Mouse (Mus musculus): ENCODE data around the gene Pdia5.

Pdia5 gene

DNA sequence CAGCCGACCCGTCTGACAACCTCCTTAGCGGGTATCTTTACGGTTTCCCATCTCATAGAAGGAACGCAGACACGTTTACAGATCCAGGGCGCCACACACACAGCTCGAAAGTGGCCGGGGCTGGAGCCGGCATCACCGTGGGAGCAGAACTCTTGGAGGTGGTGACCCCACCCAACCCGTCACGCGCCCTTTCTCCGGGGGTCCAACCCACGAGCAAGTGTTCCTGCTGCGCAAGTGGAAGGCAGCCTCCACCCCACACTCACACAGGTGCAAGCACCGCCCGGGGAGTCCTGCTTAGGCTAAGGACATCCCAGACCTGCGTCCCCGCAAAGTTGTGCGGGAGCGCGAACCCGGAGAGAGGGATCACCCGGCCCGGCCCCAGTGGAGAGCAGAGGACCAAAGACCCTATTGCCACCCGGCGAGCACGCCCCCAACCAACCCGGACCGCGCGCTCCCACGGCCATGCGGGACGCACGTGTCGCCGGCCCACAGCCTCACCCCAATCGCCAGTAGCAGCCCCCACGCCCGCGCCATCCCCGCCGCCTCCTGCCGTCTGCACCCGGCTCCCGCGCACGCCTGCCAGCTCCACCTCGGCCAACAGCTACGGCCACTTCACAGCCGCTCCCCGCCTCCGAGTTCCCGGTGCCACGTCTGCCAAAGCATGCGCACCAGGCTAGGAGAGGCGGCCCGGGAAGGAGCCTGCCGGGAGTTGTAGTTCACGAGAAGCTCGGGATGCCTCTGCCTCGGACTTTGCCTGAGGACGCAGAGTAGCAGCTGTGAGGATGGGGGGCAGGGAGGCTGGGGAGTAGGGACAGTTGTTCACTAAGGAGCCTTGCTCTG is at the start of gene Pdia5:
TSS of gene Pdia5 (minus strand) at position 643 of the 840 bp plus-strand sequence.
- no peak for DNase-seq (ENCODE audit: extremely low read depth, low read depth)

DNA sequence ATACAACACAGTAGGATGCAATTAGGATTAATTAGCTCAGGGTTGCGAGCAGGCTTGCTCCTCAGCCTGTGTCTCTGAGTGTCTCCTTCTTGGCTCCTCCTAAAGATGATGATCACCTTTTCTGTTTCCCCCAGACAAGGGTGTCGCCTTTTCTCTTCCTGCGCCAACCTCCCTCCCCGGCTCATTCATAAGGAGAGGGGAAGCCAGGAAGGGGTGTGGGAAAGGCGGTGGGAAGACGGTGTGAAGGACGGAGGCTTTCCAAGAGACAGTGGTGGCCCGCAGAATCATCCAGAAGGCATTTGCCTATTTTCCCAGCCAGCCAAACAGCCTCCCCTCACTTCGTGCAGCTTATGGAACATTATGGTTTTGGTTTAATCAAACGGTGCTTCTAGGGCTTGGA is 48.4 kb upstream of the Pdia5 start:
- no peak for DNase-seq (ENCODE audit: extremely low read depth, low read depth)

DNA sequence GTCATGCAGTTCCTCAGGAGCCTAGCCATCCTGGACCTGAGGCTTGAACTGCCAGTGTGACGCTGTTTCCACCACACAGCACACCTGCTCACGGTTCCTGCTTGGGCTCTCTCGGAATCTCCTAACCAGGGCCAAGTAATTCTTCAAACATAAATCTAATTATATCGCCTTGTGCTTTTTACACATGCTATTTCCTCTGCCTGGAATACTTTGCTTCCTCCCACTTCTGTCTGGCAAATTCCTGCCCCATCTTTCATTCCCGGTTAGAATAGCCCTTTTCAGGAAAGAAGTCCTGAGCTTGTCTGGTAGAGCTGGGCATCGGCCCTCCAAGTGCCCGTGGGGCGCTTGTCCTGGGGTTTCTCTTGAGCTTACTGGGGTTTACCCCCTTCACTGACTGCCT is 47.0 kb upstream of the Pdia5 start:
- DNase-seq (ENCODE audit: extremely low read depth, low read depth) = no peak

DNA sequence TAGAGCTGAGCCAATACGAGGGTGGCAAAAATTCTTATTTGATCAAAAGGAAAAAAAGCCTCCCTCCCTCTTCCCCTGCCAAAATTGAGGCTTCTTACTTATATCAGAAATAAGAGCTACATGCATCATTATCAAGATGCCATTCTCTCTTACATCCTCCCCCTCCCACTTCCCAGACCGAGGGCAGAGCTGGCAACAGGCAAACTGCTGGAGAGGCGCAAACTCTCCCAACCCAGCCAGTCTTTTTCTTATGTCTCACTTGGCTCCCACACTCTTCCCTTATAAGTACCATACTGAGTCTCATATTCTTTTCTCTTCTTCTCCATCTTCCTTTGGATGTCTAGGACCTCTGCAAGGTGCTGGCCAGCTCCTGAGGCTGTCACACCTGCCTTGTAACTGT is 44.0 kb upstream of the Pdia5 start:
- DNase-seq (ENCODE audit: extremely low read depth, low read depth) = no peak

DNA sequence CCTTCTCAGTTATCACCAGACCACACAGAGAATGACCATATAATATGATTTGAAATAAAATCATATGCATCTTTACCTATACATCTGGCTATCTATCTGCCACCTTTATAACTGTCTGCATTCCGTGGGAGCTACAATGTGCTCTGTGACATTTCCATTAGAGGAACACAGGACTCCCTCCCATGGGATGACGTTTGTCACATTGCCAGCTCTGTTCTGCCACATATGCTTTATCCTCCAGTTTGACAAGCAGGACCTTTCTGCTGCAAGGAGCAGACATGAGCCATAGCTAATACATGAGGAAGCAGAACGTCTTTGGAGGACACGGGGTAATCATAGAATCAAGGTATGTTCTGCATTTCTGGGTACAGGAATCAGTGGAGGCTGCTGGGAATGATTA is 33.5 kb upstream of the Pdia5 start:
- DNase-seq (ENCODE audit: extremely low read depth, low read depth) = no peak

DNA sequence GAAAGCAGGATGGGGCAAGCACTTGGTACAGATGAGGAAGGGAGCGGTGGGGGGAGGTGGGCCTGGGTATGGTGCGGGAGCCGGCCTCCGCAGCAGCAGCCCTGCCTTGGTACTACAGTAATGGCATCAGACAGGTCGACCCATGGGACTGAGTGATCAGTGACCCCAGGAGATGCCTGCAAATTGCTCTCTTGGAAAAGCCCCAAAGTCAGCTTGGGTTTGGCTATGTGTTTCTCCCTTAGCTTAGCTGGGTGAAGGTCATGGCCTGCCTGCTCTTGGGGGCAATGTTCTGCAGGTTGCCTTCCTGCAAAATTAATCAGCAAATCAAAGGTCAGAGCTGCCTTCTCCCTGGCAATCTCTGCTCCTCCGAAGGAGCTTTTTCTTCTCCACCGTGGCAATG is 28.6 kb upstream of the Pdia5 start:
- DNase-seq (ENCODE audit: extremely low read depth, low read depth) = no peak

DNA sequence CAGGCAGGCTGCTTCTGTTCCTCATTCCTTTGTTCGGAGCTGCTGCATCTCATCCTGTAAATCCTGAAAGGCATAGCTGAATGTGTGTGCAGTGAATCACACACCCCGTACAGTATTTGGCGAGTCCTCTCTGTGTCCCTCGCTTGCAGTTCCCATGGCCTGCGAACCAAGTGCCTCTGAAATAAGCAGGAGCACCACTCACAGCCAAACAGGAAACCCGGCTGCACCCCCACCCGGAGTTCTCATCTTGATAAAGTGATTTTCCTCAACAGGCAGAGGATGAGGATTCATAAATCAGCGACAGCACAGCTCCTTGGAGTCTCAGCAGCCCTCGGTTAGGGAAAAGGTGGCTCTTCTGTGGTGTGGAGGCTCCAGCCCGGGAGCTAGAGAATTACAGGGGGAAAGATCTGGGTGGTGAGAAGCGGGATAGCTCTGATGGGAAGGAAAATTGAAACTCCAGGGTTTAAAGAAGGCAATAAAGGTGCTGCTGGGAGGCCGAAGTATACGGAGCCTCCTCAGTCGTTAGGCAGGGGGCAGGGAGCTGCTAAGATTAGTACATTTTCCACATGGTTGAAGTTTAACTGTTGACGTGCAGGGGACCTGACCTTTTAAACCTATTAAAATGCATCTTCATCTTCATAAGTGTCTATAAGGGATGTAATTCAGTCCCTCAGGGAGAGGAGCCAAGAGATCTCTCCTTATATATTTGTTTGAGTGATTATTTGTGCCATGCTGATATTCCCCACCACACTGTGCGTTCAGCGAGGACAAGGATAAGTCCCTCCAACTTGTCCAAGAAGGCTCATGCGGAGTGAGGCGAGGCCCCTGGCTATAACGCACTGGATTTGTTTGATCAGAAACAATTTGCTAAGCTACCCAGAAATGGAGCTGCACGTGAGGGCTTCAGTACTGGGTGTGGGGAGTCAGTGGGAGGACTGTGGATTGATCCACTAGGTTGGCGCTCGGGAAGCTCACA is 27.6 kb upstream of the Pdia5 start:
- no peak for DNase-seq (ENCODE audit: extremely low read depth, low read depth)

DNA sequence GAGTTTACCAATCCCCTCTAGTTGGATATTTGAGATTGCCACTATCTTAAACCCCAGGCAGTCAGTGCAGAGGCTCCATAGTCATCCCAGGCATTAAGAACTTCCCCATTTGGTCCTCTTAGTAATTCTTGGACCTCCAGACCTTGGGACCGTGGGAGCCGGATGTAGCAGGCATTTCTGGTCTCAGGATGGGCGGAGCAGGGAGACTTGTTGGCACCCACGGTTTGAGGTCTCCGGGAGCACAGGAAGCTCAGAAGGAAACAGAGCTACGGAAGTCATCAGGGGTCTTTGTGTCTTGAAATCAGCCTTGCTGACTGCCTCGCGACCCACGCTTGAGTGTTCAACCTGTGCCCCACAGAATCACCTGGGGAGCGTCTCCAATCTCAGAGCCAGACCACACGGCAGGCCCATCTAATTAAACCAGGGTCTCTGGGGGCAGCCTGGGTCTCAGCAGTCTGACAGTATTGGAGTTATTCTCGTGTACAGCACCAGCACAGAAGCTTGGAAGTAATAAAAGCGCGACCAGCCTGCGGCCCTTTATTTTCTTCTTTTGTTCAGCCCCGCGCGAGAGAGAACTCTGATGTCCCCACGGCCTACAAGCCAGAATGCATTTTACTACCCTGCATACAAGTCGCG is 25.4 kb upstream of the Pdia5 start:
- no peak for DNase-seq (ENCODE audit: extremely low read depth, low read depth)

DNA sequence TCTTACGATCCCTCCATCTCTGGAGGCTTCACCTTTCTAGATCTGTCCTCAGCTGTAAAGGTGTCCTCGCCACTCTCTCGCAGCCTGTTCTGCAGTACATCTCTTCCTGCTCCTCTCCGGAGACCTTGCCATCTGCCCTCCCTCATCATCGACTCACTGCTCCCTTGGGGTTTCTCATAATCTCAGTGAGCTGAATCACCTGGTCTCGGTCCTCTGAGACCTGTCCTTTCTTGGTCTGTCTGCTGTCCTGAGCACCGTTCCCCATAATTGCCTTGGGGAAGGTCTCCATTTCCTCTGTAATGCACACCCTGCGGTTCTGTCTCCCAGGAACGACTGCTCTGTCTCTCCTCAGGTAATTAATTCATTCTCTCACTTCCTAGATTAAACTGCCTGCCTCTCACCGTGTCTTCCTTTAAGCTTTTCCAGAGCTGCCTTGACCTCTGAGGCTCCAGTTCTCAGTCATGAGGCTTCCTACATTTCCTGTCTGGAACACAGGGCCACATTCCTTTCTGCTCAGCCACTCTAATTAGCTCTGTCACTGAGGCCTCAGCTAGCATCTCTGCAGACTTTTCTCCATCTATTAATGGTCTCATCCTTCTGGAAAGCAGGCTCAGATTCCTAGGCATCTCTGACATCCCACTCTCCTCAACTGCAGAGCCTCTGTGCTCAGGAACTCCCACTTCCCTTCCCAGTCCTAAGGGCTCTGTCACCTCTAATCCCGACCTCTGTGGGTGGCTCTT is 18.8 kb upstream of the Pdia5 start:
- no peak for DNase-seq (ENCODE audit: extremely low read depth, low read depth)

DNA sequence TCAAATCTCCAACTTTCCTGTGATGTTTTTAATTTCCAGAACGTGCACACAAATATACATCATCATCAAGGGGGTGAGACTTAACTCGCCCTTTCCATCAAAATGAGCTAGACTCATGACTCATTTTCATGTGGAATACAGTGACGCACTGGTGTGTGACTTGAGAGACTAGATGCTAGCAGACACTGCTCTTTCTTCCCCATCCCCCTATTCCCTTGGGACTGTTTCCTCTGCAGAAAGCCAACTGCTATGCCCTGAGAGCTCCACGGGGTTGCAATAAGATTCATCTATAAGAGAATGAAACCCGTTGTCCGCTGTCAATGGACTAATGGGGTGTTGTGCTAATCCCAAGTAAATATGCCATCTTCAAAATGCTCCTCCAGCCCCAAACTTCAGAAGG is 17.9 kb upstream of the Pdia5 start:
- DNase-seq (ENCODE audit: extremely low read depth, low read depth) = no peak

DNA sequence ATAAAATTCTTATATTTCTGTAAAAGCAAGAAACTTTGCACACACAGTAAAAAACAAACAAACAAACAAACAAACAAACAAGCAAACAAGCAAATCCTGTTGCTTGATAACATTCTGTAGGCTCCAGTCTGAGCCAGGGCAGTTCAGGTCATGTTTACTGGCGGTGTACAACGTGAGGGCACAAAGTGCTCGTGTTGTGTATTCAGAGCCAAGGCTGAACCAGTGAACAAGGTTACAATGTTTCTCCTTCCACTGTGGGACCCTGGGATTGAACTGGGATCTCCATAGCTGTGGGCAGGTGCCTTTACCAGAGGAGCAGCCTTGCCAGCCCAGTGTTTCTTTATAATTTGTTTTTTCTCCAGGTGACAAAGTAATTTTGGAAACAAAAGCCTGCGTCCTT is 15.1 kb upstream of the Pdia5 start:
- DNase-seq (ENCODE audit: extremely low read depth, low read depth) = no peak

DNA sequence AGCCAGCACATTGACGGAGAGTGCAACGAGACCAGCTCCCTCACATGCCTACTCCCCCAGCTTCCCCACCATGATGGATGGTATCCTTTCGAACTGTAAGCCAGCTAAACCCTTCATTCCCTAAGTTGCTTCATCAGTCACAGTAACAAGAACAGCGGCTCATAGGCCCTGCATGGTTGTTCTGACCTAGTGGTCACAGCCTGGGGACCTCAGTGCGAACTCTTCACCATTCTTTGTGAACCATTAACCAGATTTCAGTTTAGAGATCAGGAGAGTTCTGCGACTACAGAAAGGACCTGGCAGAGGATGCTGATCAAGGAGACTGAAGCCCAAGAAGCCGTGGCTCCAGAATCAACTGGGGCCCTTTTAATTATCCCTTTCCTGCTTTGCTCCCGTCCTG is 13.6 kb upstream of the Pdia5 start:
- no peak for DNase-seq (ENCODE audit: extremely low read depth, low read depth)

DNA sequence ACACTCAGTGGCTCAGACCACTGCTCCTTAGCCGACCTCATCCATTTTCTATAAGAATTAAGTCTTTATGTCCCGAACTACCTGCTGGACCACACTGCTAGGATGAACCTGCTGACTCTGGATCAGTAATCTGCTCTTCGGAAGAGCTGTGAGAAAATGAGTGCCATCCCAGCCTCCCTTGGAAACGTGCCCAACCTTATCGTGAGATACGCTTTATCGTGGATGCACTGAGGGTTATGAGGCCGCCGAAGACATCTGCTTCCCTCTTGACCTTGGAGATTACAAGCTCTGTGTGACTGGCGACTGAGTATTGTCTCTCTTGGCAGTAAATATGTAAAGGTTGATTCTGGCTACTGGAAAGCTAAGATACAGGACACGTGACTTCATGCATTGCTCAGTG is 11.8 kb upstream of the Pdia5 start:
- DNase-seq (ENCODE audit: extremely low read depth, low read depth) = no peak

DNA sequence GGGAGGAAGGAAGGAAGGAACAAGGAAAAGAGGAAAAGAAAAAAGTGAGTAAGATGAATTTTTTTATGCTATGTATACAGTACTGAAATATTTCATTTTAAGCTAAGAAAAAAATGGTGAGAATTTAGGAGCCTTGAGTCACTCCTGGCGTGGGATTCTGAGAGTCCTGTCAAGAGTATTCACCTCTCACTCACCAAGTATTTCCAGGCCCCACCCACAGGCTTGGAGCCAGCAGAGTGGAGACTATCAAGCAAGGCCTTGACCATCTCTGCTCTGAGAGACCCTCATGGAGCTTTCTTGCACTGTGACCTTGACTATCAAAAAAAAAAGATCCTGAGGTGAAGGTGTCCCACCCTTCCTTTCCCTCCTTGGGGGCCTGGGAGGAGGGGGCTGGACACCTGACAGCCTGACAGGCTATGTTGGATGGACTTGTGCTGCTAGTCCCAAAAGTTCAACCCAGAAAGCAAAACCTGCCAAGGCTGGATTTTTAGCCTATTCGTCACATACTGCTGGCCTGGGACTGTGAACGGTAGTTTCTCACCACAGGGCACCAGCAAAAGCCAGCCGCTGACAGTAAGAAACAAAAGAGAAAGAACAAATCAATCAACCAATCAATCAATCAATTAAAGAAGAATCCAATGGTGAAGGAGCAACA is 10.6 kb upstream of the Pdia5 start:
- DNase-seq (ENCODE audit: extremely low read depth, low read depth) = no peak

DNA sequence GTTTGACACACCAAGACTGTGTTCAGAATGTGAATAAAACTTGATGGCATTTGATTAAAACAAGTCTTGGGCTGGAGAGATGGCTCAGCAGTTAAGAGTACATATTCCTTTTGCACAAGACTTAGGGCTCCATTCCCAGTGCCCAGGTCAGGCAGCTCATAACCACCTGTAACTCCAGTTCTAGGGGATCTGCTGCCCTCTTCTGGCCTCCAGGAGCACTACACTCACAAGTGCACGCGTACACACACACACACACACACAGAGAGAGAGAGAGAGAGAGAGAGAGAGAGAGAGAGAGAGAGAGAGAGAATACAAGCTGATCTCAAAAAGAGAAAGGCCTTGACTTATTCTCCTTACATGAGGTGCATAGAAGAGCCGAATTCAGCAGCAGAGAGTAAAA is 9.7 kb upstream of the Pdia5 start:
- DNase-seq (ENCODE audit: extremely low read depth, low read depth) = no peak

DNA sequence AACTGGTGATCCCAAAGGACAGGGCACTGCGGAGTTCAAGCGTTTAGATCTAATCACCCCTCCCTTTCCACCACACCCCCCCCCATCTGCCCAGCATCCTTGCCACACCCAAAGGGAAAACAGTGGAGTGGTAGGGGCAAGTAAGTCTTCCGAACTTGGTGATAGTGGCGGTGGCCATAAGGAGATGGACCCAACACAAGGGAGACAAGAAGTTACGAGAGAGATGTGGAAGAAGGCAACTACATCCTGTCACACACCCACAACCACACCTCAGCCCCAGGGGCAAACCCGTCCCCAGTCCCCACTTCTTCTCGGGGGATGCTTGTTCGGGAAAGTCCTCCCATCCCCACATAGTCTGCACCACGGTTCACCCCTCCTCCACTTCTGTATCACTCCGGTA is 880 bp downstream of the Pdia5 start:
- no peak for DNase-seq (ENCODE audit: extremely low read depth, low read depth)

DNA sequence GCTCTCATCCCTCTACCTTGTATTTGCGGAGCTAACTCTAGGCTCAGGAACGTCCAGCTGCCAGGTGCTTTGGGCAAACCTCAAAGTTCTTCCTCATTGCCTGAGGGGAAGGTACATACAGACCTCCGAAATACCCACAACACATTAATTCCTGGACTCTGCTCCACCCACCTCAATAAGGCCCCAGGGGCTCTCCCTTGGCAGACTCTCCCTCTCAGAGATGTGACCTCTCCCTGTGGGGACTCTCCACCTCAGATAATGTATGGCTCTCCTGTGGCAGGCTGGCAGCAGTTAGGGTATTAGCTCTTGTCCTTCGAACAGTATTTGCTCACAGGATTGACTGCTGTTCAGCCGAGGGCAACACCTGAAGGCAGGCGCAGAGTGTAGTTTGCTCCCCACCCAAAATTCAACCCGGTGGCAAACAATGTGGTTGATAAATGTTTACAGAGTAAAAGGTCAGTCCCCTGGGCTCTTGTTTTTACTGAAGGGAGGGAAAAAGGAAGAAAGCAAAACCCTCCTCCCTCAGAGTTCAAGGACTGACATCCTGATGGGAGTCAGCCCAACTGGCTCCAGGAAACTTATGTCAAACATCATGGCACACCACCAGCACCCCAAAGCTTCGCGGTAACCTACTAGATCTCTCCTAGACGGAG is 1.5 kb downstream of the Pdia5 start:
- no peak for DNase-seq (ENCODE audit: extremely low read depth, low read depth)

DNA sequence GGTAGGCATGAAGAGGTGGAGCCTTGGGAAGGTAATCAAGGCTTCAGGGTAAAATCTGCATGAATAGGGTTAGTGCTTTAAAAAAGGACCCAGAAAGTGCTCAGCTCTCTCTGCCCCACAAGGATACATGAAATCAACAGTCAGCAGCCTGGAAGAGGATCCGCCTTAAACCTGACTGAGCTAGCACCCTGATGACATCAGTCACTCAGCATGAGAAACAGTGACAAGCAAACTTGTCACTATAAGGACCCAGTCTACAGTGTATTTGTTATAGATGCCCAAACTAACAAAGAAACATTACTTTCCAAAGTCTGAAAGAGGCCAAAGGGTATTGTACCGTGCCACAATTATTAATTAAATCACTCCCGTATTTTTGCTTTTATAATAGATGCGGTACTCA is 2.9 kb downstream of the Pdia5 start:
- DNase-seq (ENCODE audit: extremely low read depth, low read depth) = no peak

DNA sequence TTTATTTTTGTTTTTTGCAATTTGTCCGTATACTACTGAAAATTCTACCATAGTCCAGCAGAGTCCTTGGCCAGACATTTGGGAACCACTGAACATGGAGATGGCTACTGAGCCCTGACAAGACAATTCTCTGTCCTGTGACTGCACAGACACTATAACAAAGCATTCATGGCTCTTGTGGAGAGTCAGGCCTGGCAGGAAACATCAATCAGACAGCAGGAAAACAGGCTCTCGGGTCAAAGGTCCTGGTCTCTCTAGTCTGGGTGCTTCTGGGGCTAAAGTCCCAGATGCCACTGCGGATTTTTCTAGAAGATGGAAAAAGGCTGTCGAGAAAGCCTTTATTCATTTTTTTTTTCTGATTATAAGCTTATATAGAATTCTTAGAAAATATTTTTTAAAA is 3.6 kb downstream of the Pdia5 start:
- no peak for DNase-seq (ENCODE audit: extremely low read depth, low read depth)

DNA sequence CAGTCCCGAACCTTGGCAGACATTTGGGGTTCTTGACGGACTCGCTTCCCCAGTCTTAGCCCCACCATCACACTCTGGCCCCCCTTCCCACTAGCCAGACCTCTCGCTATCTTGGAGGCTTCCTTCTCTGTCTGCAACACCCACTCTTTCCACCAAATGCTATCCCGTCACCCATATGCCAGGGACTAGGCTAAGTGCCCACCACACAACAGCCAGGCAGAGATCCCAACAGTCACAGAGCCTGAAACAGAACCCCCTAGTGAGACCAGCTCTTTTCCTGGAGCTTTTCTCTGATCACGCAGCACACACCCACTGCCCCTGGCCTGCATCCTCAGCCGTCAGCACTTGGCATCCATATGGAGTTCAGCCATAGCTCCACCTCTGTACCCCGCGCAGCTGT is 5.0 kb downstream of the Pdia5 start:
- DNase-seq (ENCODE audit: extremely low read depth, low read depth) = no peak
